ENCODE assay signal across 8 mouse cellular contexts in the genomic region with DNA sequence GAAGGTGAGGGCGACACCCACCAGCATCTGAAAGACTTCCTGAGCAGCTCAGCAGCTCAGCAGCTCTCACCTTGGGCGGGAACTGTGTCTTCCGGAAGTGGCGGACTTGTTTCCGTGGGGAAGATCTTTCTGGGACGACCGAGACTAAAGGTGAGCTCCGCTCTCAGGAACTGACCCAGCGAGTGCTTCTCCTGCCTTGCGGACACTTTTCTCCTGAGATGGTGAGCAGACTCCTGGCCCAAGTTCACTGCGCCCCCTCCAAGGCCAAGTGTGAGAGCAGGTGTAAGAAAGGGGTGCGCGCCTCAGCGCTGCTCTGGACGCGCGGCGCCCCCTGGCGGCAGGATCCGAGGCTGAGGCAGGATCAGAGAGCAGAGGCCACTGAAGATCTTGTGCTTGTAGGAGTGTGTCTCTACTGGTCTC. TPM values are rescaled to one million over a fixed set of nuclear protein-coding genes. Genes with fewer than 3 reads are reported as not detected.
DNase-seq lines count a peak whose midpoint lies in the region; ATAC-seq and TF ChIP-seq lines count a peak whose summit lies in the region.
"Not testable (repeated sequence)": the region's sequence is repeated elsewhere in the genome, so short reads cannot be mapped to it uniquely, and the experiment has no call there.

Nat8f4 (minus strand) TSS at position 243 of the 420 bp plus-strand sequence.

- not testable (repeated sequence) for H3K9me3 ChIP-seq in heart, embryonic 10.5 days; kidney, embryonic 14.5 days (ENCODE audit: control insufficient read depth, low read length); limb, embryonic 13.5 days; midbrain, embryonic 14.5 days (ENCODE audit: control insufficient read depth, low read length)

- H3K4me1 ChIP-seq in embryonic fibroblast, embryonic 13.5 days (ENCODE audit: control insufficient read depth, insufficient read depth, low read length); heart, embryonic 10.5 days; kidney, embryonic 14.5 days (ENCODE audit: control insufficient read depth, insufficient read depth, low read length); limb, embryonic 13.5 days; midbrain, embryonic 14.5 days (ENCODE audit: control insufficient read depth, insufficient read depth, low read length): not testable (repeated sequence)

- not testable (repeated sequence) for H3K4me3 ChIP-seq in embryonic fibroblast, embryonic 13.5 days (ENCODE audit: insufficient read depth, low read length)
- H3K4me3 ChIP-seq in heart, embryonic 10.5 days, result peak within 1 kb of the TSS; percentile 50
- H3K4me3 ChIP-seq in kidney, embryonic 14.5 days (ENCODE audit: low read length), result peak within 1 kb of the TSS; percentile 17
- H3K4me3 ChIP-seq in limb, embryonic 13.5 days, result peak within 1 kb of the TSS; percentile 28
- peak within 1 kb of the TSS; percentile 26 for H3K4me3 ChIP-seq in midbrain, embryonic 14.5 days (replicated peaks; ENCODE audit: low read depth, low read length)

- TF ChIP-seq POLR2A in embryonic fibroblast, embryonic 13.5 days (IDR thresholded peaks at IDR 0.05; ENCODE audit: low read depth, low read length), result not testable (repeated sequence)

- H3K9ac ChIP-seq in kidney, embryonic 14.5 days (ENCODE audit: low read depth, low read length); limb, embryonic 13.5 days; midbrain, embryonic 14.5 days (replicated peaks; ENCODE audit: low read length): not testable (repeated sequence)

- not testable (repeated sequence) for H3K27ac ChIP-seq in embryonic fibroblast, embryonic 13.5 days (ENCODE audit: insufficient read depth, low read length); kidney, embryonic 14.5 days (ENCODE audit: low read depth, low read length); limb, embryonic 13.5 days; midbrain, embryonic 14.5 days (replicated peaks; ENCODE audit: low read depth, low read length)
- 0 out of 2 replicates have a peak within 1 kb of the TSS, but pooled peaks have one; percentile 29 for H3K27ac ChIP-seq in heart, embryonic 10.5 days

- not testable (repeated sequence) for H3K27me3 ChIP-seq in heart, embryonic 10.5 days (ENCODE audit: insufficient read depth, poor library complexity, severe bottlenecking); kidney, embryonic 14.5 days (ENCODE audit: control insufficient read depth, insufficient read depth, low read length); limb, embryonic 13.5 days; midbrain, embryonic 14.5 days (ENCODE audit: control insufficient read depth, insufficient read depth, low read length)

- ATAC-seq in kidney, embryonic 14.5 days (ENCODE audit: low FRiP score, low TSS enrichment), result peak; percentile 86
- not testable (repeated sequence) for ATAC-seq in limb, embryonic 13.5 days (ENCODE audit: low FRiP score, low read depth)
- ATAC-seq in midbrain, embryonic 14.5 days (ENCODE audit: low FRiP score, low TSS enrichment), result peak; percentile 69; the same call in 1 of the 2 replicates

- H3K4me2 ChIP-seq in kidney, embryonic 14.5 days (replicated peaks; ENCODE audit: low read depth, low read length), result peak within 1 kb of the TSS; percentile 8; the same call in 1 of the 2 replicates
- H3K4me2 ChIP-seq in limb, embryonic 13.5 days (replicated peaks), result peak within 1 kb of the TSS; percentile 49
- peak within 1 kb of the TSS; percentile 39 for H3K4me2 ChIP-seq in midbrain, embryonic 14.5 days (ENCODE audit: low read length)

- TF ChIP-seq CTCF in embryonic fibroblast, embryonic 13.5 days (IDR thresholded peaks at IDR 0.05; ENCODE audit: borderline replicate concordance, insufficient read depth, low read length), result peak; percentile 47

- peak; percentile 12 for DNase-seq in 416B (ENCODE audit: low read depth)
- peak; percentile 59 for DNase-seq in brain, adult 2 months (ENCODE audit: low read depth, low spot score)
- DNase-seq in heart, embryonic 10.5 days (ENCODE audit: low spot score), result not testable (repeated sequence)
- peak; percentile 56 for DNase-seq in midbrain, embryonic 14.5 days
- DNase-seq in spleen, postnatal 10 days (ENCODE audit: low spot score in 2 of 2), result peak; percentile 76 to 85

- 17% methylated on average over 20 of the region's 20 CpGs for WGBS in heart, embryonic 10.5 days
- WGBS in kidney, embryonic 14.5 days, result 16% methylated on average over 20 of the region's 20 CpGs
- 16% methylated on average over 20 of the region's 20 CpGs for WGBS in limb, embryonic 13.5 days
- 10% methylated on average over 20 of the region's 20 CpGs for WGBS in midbrain, embryonic 14.5 days

- H3K36me3 ChIP-seq in heart, embryonic 10.5 days; kidney, embryonic 14.5 days (ENCODE audit: control insufficient read depth, insufficient read depth, low read length); limb, embryonic 13.5 days; midbrain, embryonic 14.5 days (ENCODE audit: control insufficient read depth, insufficient read depth, low read length): not testable (repeated sequence)

RNA-seq across cellular contexts. Expression of gene Nat8f4, which starts in this region (rescaled TPM):
- 0.17 and 0.56 TPM in 2 replicates for polyA plus RNA-seq in embryonic fibroblast, embryonic 13.5 days (2011; ENCODE audit: insufficient read length, low read depth, missing spikeins)
- 1.5 and 2.5 TPM in 2 replicates for polyA plus RNA-seq in heart, embryonic 10.5 days (2016; fragmentation: Nextera tagmentation; extraction: Ambion mirVana)
- polyA plus RNA-seq in kidney, embryonic 14.5 days (2014; fragmentation: Nextera tagmentation; extraction: Ambion mirVana), result 2.7 and 5.8 TPM in 2 replicates
- 1.8 and 2.5 TPM in 2 replicates for polyA plus RNA-seq in limb, embryonic 13.5 days (2015; fragmentation: Nextera tagmentation; extraction: Ambion mirVana)
- 4.1 and 8.6 TPM in 2 replicates for polyA plus RNA-seq in midbrain, embryonic 14.5 days (2014; fragmentation: Nextera tagmentation; extraction: Ambion mirVana)
